Mouse (Mus musculus) erythroblast, embryonic 14.5 days (primary cell): ENCODE measurements around the gene Apoc2.

Source experiments
- GATA1 ChIP-seq: IDR thresholded peaks from 2 replicates; pipeline ENCODE4 v1.6.1; 2012; ENCODE audit warnings: low read length, inconsistent platforms, mixed read lengths
- TAL1 ChIP-seq: IDR thresholded peaks from 3 replicates; pipeline ENCODE4 v1.6.1; 2012; ENCODE audit warnings: low read length, inconsistent platforms, mixed read lengths

GRCm38 (mm10) chr7:19695881-19696280 is 18.1 kb upstream of the Apoc2 start:
- TF ChIP-seq TAL1 (no peak), GATA1 (no peak)
